Mouse (Mus musculus): ENCODE results near the gene D330045A20Rik. TPM values are rescaled to one million over a fixed set of nuclear protein-coding genes. Genes with fewer than 3 reads are reported as not detected.

Gene D330045A20Rik
- polyA plus RNA-seq, 1 experiment from 2014 or later, result 2.1 TPM

- Histone ChIP-seq H3K36me3 (replicated peaks; ENCODE audit: insufficient read depth, low read length) (no peaks in the 10 kb centered on the region), H3K4me1 (ENCODE audit: insufficient read depth) (no peaks in the 10 kb centered on the region)
- ATAC-seq, result no peak
These were observed 49.5 kb downstream of the D330045A20Rik start for GRCm38 (mm10) chrX:139529678-139530077.

GRCm38 (mm10) chrX:139532293-139532692 lies 52.1 kb downstream of the D330045A20Rik start:
- no peak for DNase-seq

More at GRCm38 (mm10) chrX:139529678-139530077, 49.5 kb downstream of the D330045A20Rik start:
- no peak for TF ChIP-seq EP300 (IDR thresholded peaks at IDR 0.05; ENCODE audit: low read depth)
- no peak for TF ChIP-seq CTCF (IDR thresholded peaks at IDR 0.05; ENCODE audit: low read depth)
- DNase-seq, result no peak
- no peaks in the 10 kb centered on the region for H3K9me3 ChIP-seq (ENCODE audit: low read length)
- no peak overlapping the region for H3K27ac ChIP-seq (ENCODE audit: low read depth)
- no peaks in the 10 kb centered on the region for H3K27me3 ChIP-seq (ENCODE audit: insufficient read depth, low read length)
- H3K4me2 ChIP-seq (ENCODE audit: low read depth, low read length), result no peak overlapping the region
- no peak overlapping the region for H3K9ac ChIP-seq (replicated peaks)
- H3K4me3 ChIP-seq (ENCODE audit: low read depth, low read length), result no peak overlapping the region

GRCm38 (mm10) chrX:139537641-139538397 lies 57.7 kb downstream of the D330045A20Rik start:
- no peak overlapping the region for H3K4me3 ChIP-seq (ENCODE audit: low read depth, low read length)
- H3K27ac ChIP-seq (ENCODE audit: low read depth), result no peak overlapping the region
- no peaks in the 10 kb centered on the region for H3K36me3 ChIP-seq (replicated peaks; ENCODE audit: insufficient read depth, low read length)
- no peaks in the 10 kb centered on the region for H3K4me1 ChIP-seq (ENCODE audit: insufficient read depth)
- H3K27me3 ChIP-seq (ENCODE audit: insufficient read depth, low read length), result no peaks in the 10 kb centered on the region
- no peak for DNase-seq
- no peak overlapping the region for H3K9ac ChIP-seq (replicated peaks)
- ATAC-seq, result no peak
- no peak overlapping the region for H3K4me2 ChIP-seq (ENCODE audit: low read depth, low read length)
- no peak for TF ChIP-seq EP300 (IDR thresholded peaks at IDR 0.05; ENCODE audit: low read depth)
- no peak for TF ChIP-seq CTCF (IDR thresholded peaks at IDR 0.05; ENCODE audit: low read depth)
- WGBS (ENCODE audit: insufficient replicate concordance), result 67% methylated on average over 5 of the region's 5 CpGs
- no peaks in the 10 kb centered on the region for H3K9me3 ChIP-seq (ENCODE audit: low read length)

More at GRCm38 (mm10) chrX:139532293-139532692, 52.1 kb downstream of the D330045A20Rik start:
- WGBS (ENCODE audit: insufficient replicate concordance), result 62% methylated on average over 4 of the region's 4 CpGs
- H3K27me3 ChIP-seq (ENCODE audit: insufficient read depth, low read length), result no peaks in the 10 kb centered on the region
- no peaks in the 10 kb centered on the region for H3K4me1 ChIP-seq (ENCODE audit: insufficient read depth)
- H3K36me3 ChIP-seq (replicated peaks; ENCODE audit: insufficient read depth, low read length), result no peaks in the 10 kb centered on the region
- H3K4me3 ChIP-seq (ENCODE audit: low read depth, low read length), result no peak overlapping the region
- no peaks in the 10 kb centered on the region for H3K9me3 ChIP-seq (ENCODE audit: low read length)
- TF ChIP-seq CTCF (IDR thresholded peaks at IDR 0.05; ENCODE audit: low read depth) (no peak), EP300 (IDR thresholded peaks at IDR 0.05; ENCODE audit: low read depth) (no peak)
- no peak overlapping the region for H3K4me2 ChIP-seq (ENCODE audit: low read depth, low read length)
- ATAC-seq, result no peak
- no peak overlapping the region for H3K9ac ChIP-seq (replicated peaks)
- H3K27ac ChIP-seq (ENCODE audit: low read depth), result no peak overlapping the region

- no peak overlapping the region for H3K27ac ChIP-seq (ENCODE audit: low read depth)
- TF ChIP-seq EP300 (IDR thresholded peaks at IDR 0.05; ENCODE audit: low read depth) (no peak), CTCF (IDR thresholded peaks at IDR 0.05; ENCODE audit: low read depth) (no peak)
- H3K4me1 ChIP-seq (ENCODE audit: insufficient read depth), result no peaks in the 10 kb centered on the region
- no peak overlapping the region for H3K9ac ChIP-seq (replicated peaks)
- WGBS (ENCODE audit: insufficient replicate concordance), result 76% methylated on average over 7 of the region's 7 CpGs
- ATAC-seq (no peak), DNase-seq (no peak)
- H3K4me3 ChIP-seq (ENCODE audit: low read depth, low read length), result no peak overlapping the region
- H3K36me3 ChIP-seq (replicated peaks; ENCODE audit: insufficient read depth, low read length), result no peaks in the 10 kb centered on the region
- no peak overlapping the region for H3K4me2 ChIP-seq (ENCODE audit: low read depth, low read length)
- H3K27me3 ChIP-seq (ENCODE audit: insufficient read depth, low read length), result no peaks in the 10 kb centered on the region
- H3K9me3 ChIP-seq (ENCODE audit: low read length), result no peaks in the 10 kb centered on the region
These were observed 63.6 kb downstream of the D330045A20Rik start for GRCm38 (mm10) chrX:139543726-139544125.

GRCm38 (mm10) chrX:139550456-139550855 lies 70.3 kb downstream of the D330045A20Rik start:
- no peaks in the 10 kb centered on the region for H3K36me3 ChIP-seq (replicated peaks; ENCODE audit: insufficient read depth, low read length)
- no peak overlapping the region for H3K4me2 ChIP-seq (ENCODE audit: low read depth, low read length)
- H3K9me3 ChIP-seq (ENCODE audit: low read length), result no peaks in the 10 kb centered on the region
- no peaks in the 10 kb centered on the region for H3K27me3 ChIP-seq (ENCODE audit: insufficient read depth, low read length)
- no peak overlapping the region for H3K9ac ChIP-seq (replicated peaks)
- no peak for ATAC-seq
- TF ChIP-seq EP300 (IDR thresholded peaks at IDR 0.05; ENCODE audit: low read depth) (no peak), CTCF (IDR thresholded peaks at IDR 0.05; ENCODE audit: low read depth) (no peak)
- no peak overlapping the region for H3K27ac ChIP-seq (ENCODE audit: low read depth)
- no peak for DNase-seq
- no peaks in the 10 kb centered on the region for H3K4me1 ChIP-seq (ENCODE audit: insufficient read depth)
- 64% methylated on average over 5 of the region's 5 CpGs for WGBS (ENCODE audit: insufficient replicate concordance)
- no peak overlapping the region for H3K4me3 ChIP-seq (ENCODE audit: low read depth, low read length)

- no peak overlapping the region for H3K4me3 ChIP-seq (ENCODE audit: low read depth, low read length)
- H3K4me1 ChIP-seq (ENCODE audit: insufficient read depth), result no peaks in the 10 kb centered on the region
- no peak overlapping the region for H3K9ac ChIP-seq (replicated peaks)
- no peaks in the 10 kb centered on the region for H3K27me3 ChIP-seq (ENCODE audit: insufficient read depth, low read length)
- no peak for ATAC-seq
- H3K4me2 ChIP-seq (ENCODE audit: low read depth, low read length), result no peak overlapping the region
- 62% methylated on average over 2 of the region's 2 CpGs for WGBS (ENCODE audit: insufficient replicate concordance)
- H3K36me3 ChIP-seq (replicated peaks; ENCODE audit: insufficient read depth, low read length), result no peaks in the 10 kb centered on the region
- DNase-seq, result no peak
- H3K9me3 ChIP-seq (ENCODE audit: low read length), result no peaks in the 10 kb centered on the region
- H3K27ac ChIP-seq (ENCODE audit: low read depth), result no peak overlapping the region
- TF ChIP-seq EP300 (IDR thresholded peaks at IDR 0.05; ENCODE audit: low read depth) (no peak), CTCF (IDR thresholded peaks at IDR 0.05; ENCODE audit: low read depth) (no peak)
These were observed 71.9 kb downstream of the D330045A20Rik start for GRCm38 (mm10) chrX:139552090-139552489.
